Mouse (Mus musculus) kidney, postnatal 0 days (tissue): Measurements from ENCODE around the gene Asic2. TPM values are rescaled to one million over a fixed set of nuclear protein-coding genes. Genes with fewer than 3 reads are reported as not detected.
A peak's percentile ranks its signal among the peaks of the same experiment; 100 is the strongest.

Experiments used
- ATAC-seq: fragments of 200-750 bp; cut with Nextera tagmentation; replicated peaks from 2 replicates; pipeline ENCODE4 v1.8.0; 2017; ENCODE audit warnings: low read depth, moderate number of reproducible peaks, moderate TSS enrichment, moderate library complexity; ENCODE audit not compliant: low FRiP score
- DNase-seq: peaks from one replicate; pipeline ENCODE4 v3.0.0-alpha.2; 2016; ENCODE audit warnings: low spot score
- H3K27ac ChIP-seq: fragments of 300-500 bp; sonication (generic); 2 replicates; pipeline ENCODE4 v1.5.1; 2014; ENCODE audit warnings: mild to moderate bottlenecking
- H3K27me3 ChIP-seq: fragments of 300-500 bp; sonication (generic); 2 replicates; pipeline ENCODE4 v1.6.1; 2014; ENCODE audit warnings: low read length, mixed read lengths; ENCODE audit not compliant: insufficient read depth
- H3K36me3 ChIP-seq: fragments of 300-500 bp; sonication (generic); 2 replicates; pipeline ENCODE4 v1.6.1; 2014; ENCODE audit warnings: low read length, mixed read lengths; ENCODE audit not compliant: insufficient read depth
- H3K4me1 ChIP-seq: fragments of 300-500 bp; sonication (generic); replicated peaks from 2 replicates; pipeline ENCODE4 v1.6.1; 2014; ENCODE audit warnings: antibody characterized with exemption, low read length, mixed read lengths; ENCODE audit not compliant: insufficient read depth
- H3K4me2 ChIP-seq: fragments of 300-500 bp; sonication (generic); 2 replicates; pipeline ENCODE4 v1.6.1; 2014; ENCODE audit warnings: mild to moderate bottlenecking, low read length, moderate library complexity, mixed read lengths
- H3K4me3 ChIP-seq: fragments of 300-500 bp; sonication (generic); replicated peaks from 2 replicates; pipeline ENCODE4 v1.5.1; 2014; ENCODE audit warnings: low read depth, low read length
- H3K9ac ChIP-seq: fragments of 300-500 bp; sonication (generic); 2 replicates; pipeline ENCODE4 v1.6.1; 2014; ENCODE audit warnings: low read depth, low read length
- H3K9me3 ChIP-seq: fragments of 300-500 bp; sonication (generic); replicated peaks from 2 replicates; pipeline ENCODE4 v1.6.1; 2016; ENCODE audit warnings: low read length, inconsistent platforms, mixed read lengths
- CTCF ChIP-seq: IDR thresholded peaks from 2 replicates; pipeline ENCODE4 v1.5.1; 2016; ENCODE audit warnings: antibody characterized with exemption, low read depth, mild to moderate bottlenecking, moderate library complexity
- WGBS: fragments of 180-500 bp; shearing (Covaris S2); extraction: QIAGEN DNeasy Blood & Tissue Kit; methylation state at CpG from one replicate; pipeline ENCODE4 v1.1.7; 2014; 5-methylcytosine and 5-hydroxymethylcytosine counted together
- polyA plus RNA-seq: library from polyadenylated mRNA; unstranded; fragments of >200 nt; fragmentation: Nextera tagmentation; extraction: Ambion mirVana; gene quantifications from 2 replicates; pipeline ENCODE4 v1.2.1, GENCODE M21; 2015

Gene Asic2
- polyA plus RNA-seq, 1 experiment from 2014 or later: 2.6 TPM

GRCm38 (mm10) chr11:81153161-81153840, 815.0 kb downstream of the Asic2 start:
- Histone ChIP-seq H3K4me2 (peak overlapping the region; percentile 96), H3K9me3 (no peaks in the 10 kb centered on the region), H3K27me3 (peaks cover 16% of the 10 kb centered on the region), H3K4me1 (peaks cover 16% of the 10 kb centered on the region; the same call in 1 of the 2 replicates), H3K4me3 (peak overlapping the region; percentile 57), H3K36me3 (no peaks in the 10 kb centered on the region), H3K9ac (no peak overlapping the region), H3K27ac (no peak overlapping the region)
- WGBS: under 1% methylated on average over 57 of the region's 57 CpGs
- ATAC-seq (peak; percentile 62), DNase-seq (peak; percentile 81)
- TF ChIP-seq CTCF: peak; percentile 39; the same call in 1 of the 2 replicates

DNA sequence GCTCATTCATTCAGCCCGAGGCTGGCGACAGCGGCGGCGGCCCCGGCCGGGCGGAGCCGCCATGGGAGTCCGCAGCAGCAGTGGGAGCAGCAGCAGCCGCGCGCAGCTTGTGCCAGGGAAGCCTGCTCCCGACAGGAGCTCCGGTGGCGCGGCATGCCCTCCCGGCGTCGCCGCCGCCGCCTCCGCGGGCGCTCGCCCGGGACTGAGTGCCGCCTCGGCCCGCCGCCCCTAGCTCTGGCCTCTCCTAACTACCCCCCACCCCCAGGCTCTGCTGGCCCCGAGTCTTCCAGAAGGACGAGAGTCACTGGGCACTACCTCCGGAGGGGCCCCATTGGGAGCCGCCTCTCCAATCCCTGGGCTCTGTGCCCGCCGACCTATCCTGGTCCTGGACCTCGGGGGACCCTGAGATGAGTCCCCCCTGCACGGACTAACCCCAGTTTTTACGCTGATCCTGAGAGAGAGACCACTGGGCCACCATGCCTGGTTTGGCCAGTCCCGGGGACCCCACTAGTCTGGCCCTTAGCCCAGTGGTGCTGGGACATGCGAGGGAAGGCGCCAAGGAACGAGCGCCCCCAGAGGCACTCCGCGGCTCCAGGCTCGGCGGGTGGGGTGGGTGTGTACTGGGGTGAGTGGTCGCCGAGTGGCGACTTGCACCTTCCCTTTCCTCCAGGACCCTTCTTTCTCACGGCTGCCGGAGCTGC, 815.6 kb downstream of the Asic2 start:
- peak overlapping the region; percentile 61 for H3K9ac ChIP-seq
- H3K27me3 ChIP-seq: peaks cover 16% of the 10 kb centered on the region
- no peaks in the 10 kb centered on the region for H3K36me3 ChIP-seq
- peak; percentile 71 for DNase-seq
- H3K4me2 ChIP-seq: peak overlapping the region; percentile 96
- 0% methylated on average over 40 of the region's 55 CpGs for WGBS
- peaks cover 16% of the 10 kb centered on the region; the same call in 1 of the 2 replicates for H3K4me1 ChIP-seq
- H3K27ac ChIP-seq: no peak overlapping the region
- H3K9me3 ChIP-seq: no peaks in the 10 kb centered on the region
- peak overlapping the region; percentile 57 for H3K4me3 ChIP-seq
- peak; percentile 58 for ATAC-seq
- TF ChIP-seq CTCF: peak; percentile 59

DNA sequence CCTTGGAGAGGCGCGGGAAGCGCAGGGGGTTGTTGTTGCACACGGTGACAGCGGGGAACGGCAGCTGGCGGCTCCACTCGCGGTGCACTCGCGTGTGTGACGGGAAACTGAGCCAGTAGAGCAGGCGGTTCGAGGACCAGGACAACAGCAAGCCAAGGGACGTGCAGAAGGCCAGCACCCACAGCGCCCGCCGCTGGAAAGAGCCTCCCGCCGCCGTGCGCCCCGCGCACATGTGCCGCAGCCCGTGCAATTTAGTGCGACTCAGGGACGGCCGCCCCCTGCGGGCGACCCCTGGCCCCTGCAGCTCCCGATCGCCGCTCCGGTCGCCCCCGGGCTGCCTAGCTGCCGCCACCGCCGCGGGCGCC, 816.3 kb downstream of the Asic2 start:
- peak; percentile 62 for DNase-seq
- H3K27ac ChIP-seq: no peak overlapping the region
- peaks cover 16% of the 10 kb centered on the region for H3K27me3 ChIP-seq
- peak overlapping the region; percentile 61 for H3K9ac ChIP-seq
- peak; percentile 54 for TF ChIP-seq CTCF
- 0% methylated on average over 36 of the region's 42 CpGs for WGBS
- H3K4me1 ChIP-seq: peaks cover 16% of the 10 kb centered on the region; the same call in 1 of the 2 replicates
- peak overlapping the region; percentile 96 for H3K4me2 ChIP-seq
- no peaks in the 10 kb centered on the region for H3K36me3 ChIP-seq
- H3K4me3 ChIP-seq: peak overlapping the region; percentile 57
- peak; percentile 58 for ATAC-seq
- no peaks in the 10 kb centered on the region for H3K9me3 ChIP-seq

GRCm38 (mm10) chr11:81151286-81152020, 816.8 kb downstream of the Asic2 start:
- H3K27me3 ChIP-seq: peaks cover 16% of the 10 kb centered on the region
- peaks cover 16% of the 10 kb centered on the region; the same call in 1 of the 2 replicates for H3K4me1 ChIP-seq
- peak overlapping the region; percentile 57 for H3K4me3 ChIP-seq
- no peak for TF ChIP-seq CTCF
- WGBS: 2% methylated on average over 36 of the region's 36 CpGs
- DNase-seq: peak; percentile 33
- H3K4me2 ChIP-seq: peak overlapping the region; percentile 96
- ATAC-seq: peak; percentile 13; the same call in 1 of the 2 replicates
- no peak overlapping the region for H3K27ac ChIP-seq
- H3K9ac ChIP-seq: peak overlapping the region; percentile 61; the same call in 1 of the 2 replicates
- no peaks in the 10 kb centered on the region for H3K36me3 ChIP-seq
- no peaks in the 10 kb centered on the region for H3K9me3 ChIP-seq

DNA sequence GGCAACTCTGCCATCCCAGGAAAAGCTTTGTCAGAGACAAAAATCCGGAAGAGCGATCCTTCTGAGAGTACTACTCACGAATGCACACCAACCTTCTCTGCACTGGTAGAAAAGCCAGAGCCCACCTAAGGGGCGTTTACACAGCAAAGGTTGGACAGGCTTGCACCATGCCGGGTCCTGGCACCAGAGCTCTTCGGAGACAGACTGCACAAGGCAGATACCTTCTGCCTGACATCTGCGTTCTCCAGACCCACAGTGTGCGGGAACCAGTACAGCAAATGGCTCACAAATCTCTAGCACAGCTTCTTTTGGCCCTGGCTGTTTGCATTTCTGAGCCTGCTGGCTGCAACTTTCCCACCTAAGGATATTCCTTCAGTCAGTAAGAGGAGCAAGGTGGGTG, 817.6 kb downstream of the Asic2 start:
- peaks cover 16% of the 10 kb centered on the region for H3K27me3 ChIP-seq
- H3K9ac ChIP-seq: no peak overlapping the region
- no peak overlapping the region for H3K4me3 ChIP-seq
- no peak overlapping the region for H3K4me2 ChIP-seq
- H3K36me3 ChIP-seq: no peaks in the 10 kb centered on the region
- peaks cover 16% of the 10 kb centered on the region; the same call in 1 of the 2 replicates for H3K4me1 ChIP-seq
- DNase-seq: no peak
- WGBS: 75% methylated on average over 8 of the region's 8 CpGs
- no peak for TF ChIP-seq CTCF
- no peak for ATAC-seq
- H3K27ac ChIP-seq: no peak overlapping the region
- no peaks in the 10 kb centered on the region for H3K9me3 ChIP-seq

- WGBS: 33% methylated on average over 10 of the region's 10 CpGs
- peaks cover 5% of the 10 kb centered on the region; the same call in 1 of the 2 replicates for H3K27me3 ChIP-seq
- peaks cover 16% of the 10 kb centered on the region; the same call in 1 of the 2 replicates for H3K4me1 ChIP-seq
- H3K4me3 ChIP-seq: no peak overlapping the region
- no peaks in the 10 kb centered on the region for H3K9me3 ChIP-seq
- ATAC-seq: no peak
- H3K4me2 ChIP-seq: no peak overlapping the region
- peak; percentile 64 for DNase-seq
- no peaks in the 10 kb centered on the region for H3K36me3 ChIP-seq
- no peak overlapping the region for H3K9ac ChIP-seq
- no peak overlapping the region for H3K27ac ChIP-seq
- TF ChIP-seq CTCF: no peak
Measured at GRCm38 (mm10) chr11:81148423-81148822, 819.8 kb downstream of the Asic2 start.
